Mouse (Mus musculus): ENCODE measurements at regions not wholly inside any gene's neighbourhood (a gene's known extent, or its start where the extent isn't known, plus 50 kb on each side); places are given as distances from the start of the nearest gene placed in this dataset.
"Not testable (repeated sequence)": the region's sequence is repeated elsewhere in the genome, so short reads cannot be mapped to it uniquely, and the experiment has no call there.

DNA sequence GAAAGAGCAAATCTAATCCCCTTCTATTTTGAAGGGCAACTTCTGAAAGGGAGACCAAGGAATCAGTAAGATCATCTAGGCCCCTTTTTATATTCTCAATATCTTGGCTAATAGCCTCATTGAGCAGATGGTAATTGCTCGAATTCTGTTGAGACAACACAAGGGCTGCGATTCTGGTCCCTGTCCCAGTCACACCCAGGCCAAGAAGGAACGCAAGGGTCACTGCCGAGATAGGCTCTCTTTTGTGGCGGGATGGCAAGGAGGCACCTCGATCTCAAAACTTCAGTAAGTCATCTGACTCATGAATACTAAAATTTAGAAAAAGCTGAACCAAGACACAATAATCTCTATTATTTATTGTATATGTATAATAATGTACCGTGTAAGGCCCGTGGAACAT, 68.6 kb upstream of the Zfp709 start:
- WGBS: 92% methylated on average over 8 of the region's 8 CpGs
- H3K4me3 ChIP-seq (ENCODE audit: low read depth, low read length); DNase-seq (ENCODE audit: low spot score); ATAC-seq (ENCODE audit: insufficient number of reproducible peaks, low FRiP score, low TSS enrichment, low read depth); H3K27me3 ChIP-seq (ENCODE audit: control insufficient read depth, insufficient read depth, low read length); H3K4me1 ChIP-seq (ENCODE audit: control insufficient read depth, insufficient read depth, low read length); H3K4me2 ChIP-seq (ENCODE audit: low read depth, severe bottlenecking); H3K9me3 ChIP-seq (ENCODE audit: control insufficient read depth, low read length); H3K36me3 ChIP-seq (ENCODE audit: control insufficient read depth, insufficient read depth, low read length); H3K9ac ChIP-seq (ENCODE audit: low read length); H3K27ac ChIP-seq (replicated peaks; ENCODE audit: low read depth, low read length): not testable (repeated sequence)

- not testable (repeated sequence) for H3K27ac ChIP-seq (replicated peaks; ENCODE audit: low read depth, low read length); DNase-seq (ENCODE audit: low spot score); H3K9ac ChIP-seq (ENCODE audit: low read length); H3K9me3 ChIP-seq (ENCODE audit: control insufficient read depth, low read length); H3K4me2 ChIP-seq (ENCODE audit: low read depth, severe bottlenecking); H3K4me1 ChIP-seq (ENCODE audit: control insufficient read depth, insufficient read depth, low read length); H3K36me3 ChIP-seq (ENCODE audit: control insufficient read depth, insufficient read depth, low read length); H3K27me3 ChIP-seq (ENCODE audit: control insufficient read depth, insufficient read depth, low read length); H3K4me3 ChIP-seq (ENCODE audit: low read depth, low read length)
- ATAC-seq (ENCODE audit: insufficient number of reproducible peaks, low FRiP score, low TSS enrichment, low read depth): 0 out of 2 replicates have a peak, but pooled peaks have one; percentile 75
- 65% methylated on average over 3 of the region's 4 CpGs for WGBS
Measured at GRCm38 (mm10) chr8:71807788-71808187, 74.0 kb upstream of the Zfp709 start.

GRCm38 (mm10) chr8:71804586-71804985, 77.2 kb upstream of the Zfp709 start:
- H3K4me2 ChIP-seq (ENCODE audit: low read depth, severe bottlenecking); H3K36me3 ChIP-seq (ENCODE audit: control insufficient read depth, insufficient read depth, low read length); H3K4me1 ChIP-seq (ENCODE audit: control insufficient read depth, insufficient read depth, low read length); H3K4me3 ChIP-seq (ENCODE audit: low read depth, low read length); DNase-seq (ENCODE audit: low spot score); H3K27me3 ChIP-seq (ENCODE audit: control insufficient read depth, insufficient read depth, low read length); ATAC-seq (ENCODE audit: insufficient number of reproducible peaks, low FRiP score, low TSS enrichment, low read depth); H3K27ac ChIP-seq (replicated peaks; ENCODE audit: low read depth, low read length); H3K9me3 ChIP-seq (ENCODE audit: control insufficient read depth, low read length); H3K9ac ChIP-seq (ENCODE audit: low read length): not testable (repeated sequence)
- WGBS: 59% methylated on average over 1 of the region's 1 CpGs

GRCm38 (mm10) chr8:71802226-71802625, 76.7 kb upstream of the Fcho1 start:
- not testable (repeated sequence) for H3K9ac ChIP-seq (ENCODE audit: low read length); H3K27ac ChIP-seq (replicated peaks; ENCODE audit: low read depth, low read length); H3K4me1 ChIP-seq (ENCODE audit: control insufficient read depth, insufficient read depth, low read length); H3K9me3 ChIP-seq (ENCODE audit: control insufficient read depth, low read length); H3K36me3 ChIP-seq (ENCODE audit: control insufficient read depth, insufficient read depth, low read length); H3K27me3 ChIP-seq (ENCODE audit: control insufficient read depth, insufficient read depth, low read length); H3K4me2 ChIP-seq (ENCODE audit: low read depth, severe bottlenecking); H3K4me3 ChIP-seq (ENCODE audit: low read depth, low read length)
- WGBS: 71% methylated on average over 2 of the region's 2 CpGs
- DNase-seq (ENCODE audit: low spot score) (peak; percentile 17), ATAC-seq (ENCODE audit: insufficient number of reproducible peaks, low FRiP score, low TSS enrichment, low read depth) (peak; percentile 64; the same call in 1 of the 2 replicates)

DNA sequence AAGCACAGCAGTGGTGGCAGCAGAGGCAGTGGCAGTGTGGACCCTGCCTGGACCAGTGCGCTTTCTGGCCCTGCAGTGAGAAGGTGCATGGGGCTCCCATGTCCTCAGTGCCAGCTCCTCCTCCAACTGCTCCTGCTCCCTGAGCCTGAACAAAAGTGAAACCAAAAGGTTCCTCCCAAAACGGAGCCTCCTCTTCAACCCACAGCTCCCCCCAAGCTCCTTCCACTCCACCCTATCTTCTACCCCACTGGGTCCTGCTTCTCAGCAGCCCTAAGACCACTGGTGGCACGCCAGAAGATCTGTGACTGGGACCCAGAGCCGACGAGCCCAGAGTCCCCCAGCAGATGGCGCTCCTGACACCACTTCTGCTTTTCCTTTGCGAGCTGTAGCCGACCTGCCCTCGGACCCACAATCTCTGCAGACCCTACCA, 63.5 kb upstream of the Fcho1 start:
- H3K4me1 ChIP-seq (ENCODE audit: control insufficient read depth, insufficient read depth, low read length); H3K27ac ChIP-seq (replicated peaks; ENCODE audit: low read depth, low read length); DNase-seq (ENCODE audit: low spot score); H3K9me3 ChIP-seq (ENCODE audit: control insufficient read depth, low read length); H3K9ac ChIP-seq (ENCODE audit: low read length); H3K36me3 ChIP-seq (ENCODE audit: control insufficient read depth, insufficient read depth, low read length); H3K27me3 ChIP-seq (ENCODE audit: control insufficient read depth, insufficient read depth, low read length); H3K4me3 ChIP-seq (ENCODE audit: low read depth, low read length); H3K4me2 ChIP-seq (ENCODE audit: low read depth, severe bottlenecking): not testable (repeated sequence)
- WGBS: 14% methylated on average over 2 of the region's 9 CpGs
- ATAC-seq (ENCODE audit: insufficient number of reproducible peaks, low FRiP score, low TSS enrichment, low read depth): peak; percentile 44; the same call in 1 of the 2 replicates

DNA sequence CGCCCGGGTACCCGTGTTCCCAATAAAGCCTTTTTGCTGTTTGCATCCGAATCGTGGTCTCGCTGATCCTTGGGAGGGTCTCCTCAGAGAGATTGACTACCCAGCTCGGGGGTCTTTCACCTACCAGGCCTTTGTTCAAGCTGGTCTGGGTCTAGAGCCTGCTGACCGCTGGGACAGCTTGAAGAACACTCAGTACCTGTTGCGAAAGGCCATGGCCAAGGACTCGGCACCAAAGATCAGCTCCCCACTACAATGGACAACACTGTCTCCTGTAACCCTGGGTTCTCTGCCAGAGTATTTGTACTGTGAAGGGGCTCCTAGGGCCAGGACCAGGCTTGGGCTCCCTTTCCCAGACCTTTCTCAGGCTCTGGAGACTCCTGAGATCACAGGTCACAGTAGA, 55.1 kb upstream of the Fcho1 start:
- H3K9ac ChIP-seq (ENCODE audit: low read length); H3K27me3 ChIP-seq (ENCODE audit: control insufficient read depth, insufficient read depth, low read length); ATAC-seq (ENCODE audit: insufficient number of reproducible peaks, low FRiP score, low TSS enrichment, low read depth); H3K36me3 ChIP-seq (ENCODE audit: control insufficient read depth, insufficient read depth, low read length); H3K4me2 ChIP-seq (ENCODE audit: low read depth, severe bottlenecking); DNase-seq (ENCODE audit: low spot score); H3K4me3 ChIP-seq (ENCODE audit: low read depth, low read length); H3K9me3 ChIP-seq (ENCODE audit: control insufficient read depth, low read length); H3K27ac ChIP-seq (replicated peaks; ENCODE audit: low read depth, low read length); H3K4me1 ChIP-seq (ENCODE audit: control insufficient read depth, insufficient read depth, low read length): not testable (repeated sequence)
- WGBS: 91% methylated on average over 8 of the region's 10 CpGs

- not testable (repeated sequence) for H3K27me3 ChIP-seq (ENCODE audit: control insufficient read depth, insufficient read depth, low read length); H3K4me1 ChIP-seq (ENCODE audit: control insufficient read depth, insufficient read depth, low read length); H3K9me3 ChIP-seq (ENCODE audit: control insufficient read depth, low read length); DNase-seq (ENCODE audit: low spot score); H3K36me3 ChIP-seq (ENCODE audit: control insufficient read depth, insufficient read depth, low read length); H3K9ac ChIP-seq (ENCODE audit: low read length); H3K27ac ChIP-seq (replicated peaks; ENCODE audit: low read depth, low read length); H3K4me2 ChIP-seq (ENCODE audit: low read depth, severe bottlenecking); H3K4me3 ChIP-seq (ENCODE audit: low read depth, low read length)
- 63% methylated on average over 1 of the region's 4 CpGs for WGBS
- ATAC-seq (ENCODE audit: insufficient number of reproducible peaks, low FRiP score, low TSS enrichment, low read depth): peak; percentile 9; the same call in 1 of the 2 replicates
Measured at GRCm38 (mm10) chr8:71779824-71780223, 54.3 kb upstream of the Fcho1 start.

- not testable (repeated sequence) for DNase-seq (ENCODE audit: low spot score); H3K9ac ChIP-seq (ENCODE audit: low read length); H3K4me2 ChIP-seq (ENCODE audit: low read depth, severe bottlenecking); H3K27ac ChIP-seq (replicated peaks; ENCODE audit: low read depth, low read length); H3K36me3 ChIP-seq (ENCODE audit: control insufficient read depth, insufficient read depth, low read length); H3K4me3 ChIP-seq (ENCODE audit: low read depth, low read length); H3K9me3 ChIP-seq (ENCODE audit: control insufficient read depth, low read length); H3K4me1 ChIP-seq (ENCODE audit: control insufficient read depth, insufficient read depth, low read length); H3K27me3 ChIP-seq (ENCODE audit: control insufficient read depth, insufficient read depth, low read length)
- peak; percentile 31; the same call in 1 of the 2 replicates for ATAC-seq (ENCODE audit: insufficient number of reproducible peaks, low FRiP score, low TSS enrichment, low read depth)
- WGBS: 94% methylated on average over 5 of the region's 5 CpGs
Measured at GRCm38 (mm10) chr8:71779380-71779779, 53.9 kb upstream of the Fcho1 start.

DNA sequence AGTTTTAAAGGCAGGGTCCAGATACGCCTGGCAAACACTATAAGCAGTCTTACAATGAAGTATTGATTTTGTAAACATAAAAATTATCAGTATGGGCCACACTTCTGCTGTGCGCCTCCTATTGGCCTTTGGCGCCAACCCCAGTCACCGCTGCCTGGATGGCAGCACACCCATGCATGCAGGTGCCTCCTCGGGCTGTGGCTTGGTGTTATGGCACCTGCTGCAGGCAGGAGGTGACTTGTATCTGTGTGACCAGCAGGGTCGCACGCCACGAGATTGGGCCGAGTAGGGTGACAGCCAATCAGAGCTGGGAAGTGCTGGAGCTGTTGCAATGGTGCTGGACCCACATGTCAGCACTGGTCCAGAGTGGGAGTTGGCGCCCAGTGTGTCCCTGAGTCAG, 53.4 kb upstream of the Fcho1 start:
- Histone ChIP-seq H3K27ac (replicated peaks; ENCODE audit: low read depth, low read length) (no peak overlapping the region), H3K9me3 (ENCODE audit: control insufficient read depth, low read length) (no peaks in the 10 kb centered on the region), H3K27me3 (ENCODE audit: control insufficient read depth, insufficient read depth, low read length) (no peaks in the 10 kb centered on the region), H3K9ac (ENCODE audit: low read length) (no peak overlapping the region), H3K4me3 (ENCODE audit: low read depth, low read length) (no peak overlapping the region), H3K4me2 (ENCODE audit: low read depth, severe bottlenecking) (no peak overlapping the region), H3K36me3 (ENCODE audit: control insufficient read depth, insufficient read depth, low read length) (no peaks in the 10 kb centered on the region), H3K4me1 (ENCODE audit: control insufficient read depth, insufficient read depth, low read length) (no peaks in the 10 kb centered on the region)
- ATAC-seq (ENCODE audit: insufficient number of reproducible peaks, low FRiP score, low TSS enrichment, low read depth) (no peak), DNase-seq (ENCODE audit: low spot score) (no peak)
- 83% methylated on average over 10 of the region's 10 CpGs for WGBS

All from limb, embryonic 11.5 days (tissue).